Mouse (Mus musculus): ENCODE measurements at regions not wholly inside any gene's neighbourhood (a gene's known extent, or its start where the extent isn't known, plus 50 kb on each side); places are given as distances from the start of the nearest gene placed in this dataset.

DNA sequence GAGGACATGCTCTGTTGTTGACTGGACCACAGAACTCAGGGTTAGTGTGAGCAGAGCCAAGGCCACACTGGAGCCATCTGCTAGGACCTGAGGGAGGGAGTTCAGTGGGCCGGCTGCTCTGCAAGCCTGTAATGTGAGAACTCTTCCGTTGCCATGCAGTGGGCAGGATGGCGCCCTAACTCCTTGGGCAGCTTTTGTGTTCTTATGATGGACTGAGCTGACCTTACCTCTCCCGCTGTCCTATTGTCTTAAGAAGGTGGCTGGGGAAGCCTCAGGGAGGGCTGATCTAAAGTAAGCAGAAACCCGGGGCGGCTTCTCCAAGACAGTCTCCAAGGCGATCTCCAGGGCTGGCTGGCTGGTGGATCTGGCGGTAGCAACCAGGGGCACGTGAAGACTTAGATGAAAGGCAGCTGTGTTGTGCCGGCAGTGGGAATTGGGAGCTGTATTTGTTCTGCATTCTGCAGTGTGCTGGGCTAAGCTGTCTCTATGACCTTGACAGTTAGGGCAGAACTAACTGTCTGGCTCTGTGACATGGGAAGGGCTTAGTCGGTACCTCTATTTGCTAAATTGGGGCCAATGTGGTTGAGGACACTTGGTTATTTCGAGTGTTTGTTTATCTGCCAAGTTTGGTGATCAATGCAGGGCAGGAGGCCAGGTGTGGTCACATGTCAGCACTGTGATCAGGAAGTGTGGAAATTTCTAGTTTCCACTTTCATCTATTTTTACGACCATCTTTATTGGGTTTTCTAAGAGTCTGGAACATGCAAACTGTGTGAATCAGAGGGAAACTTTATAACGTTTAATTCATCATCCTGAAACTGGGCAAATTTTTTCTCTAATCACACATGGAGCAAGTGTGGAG, 843.1 kb upstream of the Car8 start:
- TF ChIP-seq CTCF (IDR thresholded peaks at IDR 0.05; ENCODE audit: low read depth, low read length) = no peak
- no peak for TF ChIP-seq TAL1 (conservative IDR thresholded peaks at IDR 0.05; ENCODE audit: low read depth, low read length)
- TF ChIP-seq GATA1 (IDR thresholded peaks at IDR 0.05; ENCODE audit: borderline replicate concordance, low read length) = no peak
- no peak for TF ChIP-seq POLR2AphosphoS5 (IDR thresholded peaks at IDR 0.05; ENCODE audit: insufficient replicate concordance, low read depth, low read length)
